ENCODE assay signal across 8 mouse cellular contexts in genomic region chr8:126582509-126582908, GRCm38 (mm10). TPM values are rescaled to one million over a fixed set of nuclear protein-coding genes. Genes with fewer than 3 reads are reported as not detected.
DNase-seq lines count a peak whose midpoint lies in the region; ATAC-seq and TF ChIP-seq lines count a peak whose summit lies in the region.

No protein-coding gene starts in this region.

- ATAC-seq in kidney, embryonic 16.5 days (ENCODE audit: low FRiP score, low TSS enrichment) = no peak

- peaks cover 36% of the 10 kb centered on the region for H3K36me3 ChIP-seq in C2C12 (ENCODE audit: control insufficient read depth, insufficient read depth)
- peaks cover 13% of the 10 kb centered on the region; the same call in 1 of the 2 replicates for H3K36me3 ChIP-seq in kidney, embryonic 16.5 days (ENCODE audit: insufficient read depth, low read length)

- no peak overlapping the region for H3K4me2 ChIP-seq in kidney, embryonic 16.5 days (replicated peaks; ENCODE audit: low read depth, low read length)

- no peaks in the 10 kb centered on the region for H3K27me3 ChIP-seq in C2C12 (ENCODE audit: control insufficient read depth, insufficient read depth, insufficient read length)
- H3K27me3 ChIP-seq in kidney, embryonic 16.5 days (ENCODE audit: insufficient read depth, low read length) = no peaks in the 10 kb centered on the region

- H3K4me3 ChIP-seq in C2C12 (ENCODE audit: insufficient read depth, poor library complexity, severe bottlenecking) = no peak overlapping the region
- H3K4me3 ChIP-seq in kidney, embryonic 16.5 days (ENCODE audit: low read length) = no peak overlapping the region

- no peak overlapping the region for H3ac ChIP-seq in C2C12 (ENCODE audit: control insufficient read depth, insufficient read length, low read depth)

- H3K9ac ChIP-seq in kidney, embryonic 16.5 days (replicated peaks; ENCODE audit: low read length) = no peak overlapping the region

- peaks cover 4% of the 10 kb centered on the region for H3K9me3 ChIP-seq in kidney, embryonic 16.5 days (ENCODE audit: low read length)

- WGBS in kidney, embryonic 16.5 days = 49% methylated on average over 6 of the region's 6 CpGs

- peaks cover 46% of the 10 kb centered on the region for H3K4me1 ChIP-seq in kidney, embryonic 16.5 days (ENCODE audit: insufficient read depth, low read length)

- peaks cover 48% of the 10 kb centered on the region for H3K79me2 ChIP-seq in C2C12 (ENCODE audit: control insufficient read depth, insufficient read depth)

- H3K79me3 ChIP-seq in C2C12 (ENCODE audit: low read depth) = peaks cover 30% of the 10 kb centered on the region

- peak; percentile 76 to 86 for DNase-seq in CD8-positive naive resting alpha-beta T cell, adult 2 months (ENCODE audit: low read depth in 2 of 2, low spot score in 2 of 2)
- DNase-seq in cerebellum, postnatal 10 days = peak; percentile 60 to 72
- peak; percentile 78 for DNase-seq in heart, adult 8-10 months (ENCODE audit: low spot score)
- DNase-seq in lung, adult 18-20 months = peak; percentile 83 to 90
- peak; percentile 53 for DNase-seq in retina, embryonic 14.5 days (ENCODE audit: low spot score)
- no peak for DNase-seq in Muller cell, postnatal 12 days (ENCODE audit: inconsistent ontology term)

- peak; percentile 39 for TF ChIP-seq CTCF in C2C12 (IDR thresholded peaks at IDR 0.05; ENCODE audit: control insufficient read depth, insufficient read depth, insufficient read length)

- peak overlapping the region; percentile 99; the same call in 1 of the 2 replicates for H3K27ac ChIP-seq in kidney, embryonic 16.5 days (ENCODE audit: low read length)

TF ChIP-seq in C2C12, 6 proteins besides CTCF, POLR2A, EP300 and RAD21:
- TF ChIP-seq CEBPB (IDR thresholded peaks at IDR 0.05; ENCODE audit: low read depth) (no peak), MYOD1 (IDR thresholded peaks at IDR 0.05; ENCODE audit: control insufficient read depth, insufficient read length, low read depth) (no peak), USF1 (IDR thresholded peaks at IDR 0.05; ENCODE audit: low read depth) (no peak), MAX (IDR thresholded peaks at IDR 0.05) (no peak), MYOG (IDR thresholded peaks at IDR 0.05; ENCODE audit: control insufficient read depth, extremely low read depth, insufficient read length) (no peak), FOSL1 (IDR thresholded peaks at IDR 0.05; ENCODE audit: insufficient read depth, low read length, poor library complexity, severe bottlenecking) (no peak)

RNA-seq across cellular contexts. Expression of gene Irf2bp2, which starts 11.3 kb away (rescaled TPM):
- 20.9 TPM for polyA plus RNA-seq in C2C12 (2012; fragmentation: generic; extraction: Trizol)
- total RNA-seq in heart, adult 8-10 months (2022) = 10 to 100 TPM; 41.8 to 60.9 (median 50.3) TPM
- polyA plus RNA-seq in kidney, embryonic 16.5 days (2015; fragmentation: Nextera tagmentation; extraction: Ambion mirVana) = 11.5 and 12.1 TPM in 2 replicates
